Mouse (Mus musculus): ENCODE measurements around the gene Lamb1. TPM values are rescaled to one million over a fixed set of nuclear protein-coding genes. Genes with fewer than 3 reads are reported as not detected.

The Lamb1 gene
- total and polyA plus RNA-seq, 3 experiments = under 0.01 TPM; not detected in 2

DNA sequence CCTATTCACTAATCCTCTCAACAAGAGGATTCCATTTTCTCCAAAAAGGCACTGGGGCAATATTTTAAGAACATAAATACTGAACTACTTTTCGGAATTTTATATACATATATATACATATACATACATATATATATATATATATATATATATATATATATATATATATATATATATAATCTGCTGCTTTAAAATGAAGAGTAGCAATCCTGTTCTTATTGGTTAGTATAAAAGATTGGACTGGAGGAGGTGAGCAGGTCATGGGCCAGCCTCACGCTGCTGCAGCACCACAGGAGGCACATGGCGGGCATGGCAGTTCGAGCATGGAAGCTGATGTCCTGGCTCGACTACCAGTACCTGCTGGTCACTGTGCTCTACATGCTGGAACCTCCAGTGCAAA is 24.6 kb upstream of the Lamb1 start, which contains the start of gene Gm6993:
Gene Gm6993 (plus strand): TSS at position 301 of the 400 bp plus-strand sequence.
- H3K4me1 ChIP-seq (ENCODE audit: control insufficient read depth in 1 of 2, insufficient read depth in 2 of 2) = peaks cover 3 to 15% of the 10 kb centered on the region in 2 experiments; a peak in 3 of 4 replicates

DNA sequence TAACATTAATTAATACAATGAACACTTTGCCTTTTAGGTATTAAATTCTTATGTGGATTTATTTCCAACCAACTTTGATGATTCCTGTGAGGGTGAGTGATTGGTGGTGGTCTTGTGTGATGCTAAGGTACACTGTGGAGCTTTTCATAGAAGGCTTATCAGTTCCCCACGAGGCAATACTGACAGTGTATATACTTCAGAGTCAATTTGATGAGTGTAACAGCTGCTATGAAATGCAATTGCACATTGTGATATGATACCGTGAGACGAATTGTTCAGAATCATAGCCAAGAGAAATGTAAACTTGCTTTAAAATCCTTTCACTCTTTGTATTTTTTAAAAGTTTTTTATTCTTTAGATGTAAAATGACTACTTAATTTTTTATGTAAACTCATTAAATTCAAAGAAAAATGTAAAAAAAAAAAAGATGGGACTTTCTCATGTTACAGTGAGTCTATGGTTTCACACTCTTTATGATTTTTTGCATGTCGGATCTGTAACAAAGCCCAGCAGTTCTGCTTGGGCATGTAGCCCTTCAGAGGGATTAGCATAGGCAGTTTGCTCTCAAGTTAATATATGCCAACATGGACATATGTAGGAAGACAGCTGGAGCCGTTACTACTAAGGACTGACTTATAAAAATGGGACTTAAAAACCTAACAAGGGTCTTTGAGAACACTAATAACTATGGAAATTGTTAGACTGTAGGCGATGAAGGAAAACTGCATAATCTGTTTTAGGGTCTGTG is 23.3 kb upstream of the Lamb1 start:
- dilution Hi-C loops (cut with MboI; ENCODE audit: extremely low pct_ligation_motif_present, extremely low pct_unique_long_range_greater_than_20kb, low sequenced_read_pairs) (no loop called here), in situ Hi-C loops (cut with MboI; ENCODE audit: low pct_ligation_motif_present, low pct_unique_long_range_greater_than_20kb, low sequenced_read_pairs) (no loop called here)
- no peaks in the 10 kb centered on the region for H3K79me2 ChIP-seq (replicated peaks; ENCODE audit: control insufficient read depth, extremely low read depth, insufficient read depth, poor library complexity, severe bottlenecking)
- no peak overlapping the region for H3K9ac ChIP-seq (ENCODE audit: insufficient read depth, low read depth)
- DNase-seq (ENCODE audit: extremely low read depth) = no peak
- TF ChIP-seq MAZ (IDR thresholded peaks at IDR 0.05; ENCODE audit: low read depth, low read length) = no peak
- TF ChIP-seq TCF12 (IDR thresholded peaks at IDR 0.05; ENCODE audit: low read depth, low read length) = no peak
- no peak for TF ChIP-seq ZMIZ1 (IDR thresholded peaks at IDR 0.05; ENCODE audit: low read depth, low read length)
- TF ChIP-seq HCFC1 (IDR thresholded peaks at IDR 0.05; ENCODE audit: low read depth, low read length) = no peak
- no peak for TF ChIP-seq UBTF (IDR thresholded peaks at IDR 0.05; ENCODE audit: low read depth, low read length)
- TF ChIP-seq ZC3H11A (IDR thresholded peaks at IDR 0.05; ENCODE audit: low read depth, low read length) = no peak
- no peak for TF ChIP-seq CHD2 (IDR thresholded peaks at IDR 0.05; ENCODE audit: low read length)
- no peak for TF ChIP-seq MAX (IDR thresholded peaks at IDR 0.05; ENCODE audit: low read length)
- no peak for TF ChIP-seq ETS1 (conservative IDR thresholded peaks at IDR 0.05; ENCODE audit: low read depth, low read length)
- no peak for TF ChIP-seq GABPA (IDR thresholded peaks at IDR 0.05; ENCODE audit: insufficient replicate concordance, low read depth, low read length)
- no peak for TF ChIP-seq RAD21 (IDR thresholded peaks at IDR 0.05; ENCODE audit: low read depth, low read length)
- no peak for TF ChIP-seq ZKSCAN1 (IDR thresholded peaks at IDR 0.05; ENCODE audit: borderline replicate concordance, low read depth, low read length)
- no peak for TF ChIP-seq PAX5 (IDR thresholded peaks at IDR 0.05; ENCODE audit: low read length)
- TF ChIP-seq ZNF384 (IDR thresholded peaks at IDR 0.05; ENCODE audit: low read depth, low read length) = no peak
- TF ChIP-seq IRF4 (IDR thresholded peaks at IDR 0.05; ENCODE audit: low read depth, low read length) = no peak
- no peak for TF ChIP-seq BHLHE40 (IDR thresholded peaks at IDR 0.05; ENCODE audit: low read depth, low read length)
- TF ChIP-seq RCOR1 (conservative IDR thresholded peaks at IDR 0.05; ENCODE audit: low read depth, low read length) = no peak
- TF ChIP-seq TBP (conservative IDR thresholded peaks at IDR 0.05; ENCODE audit: low read depth, low read length) = no peak
- TF ChIP-seq SMC3 (IDR thresholded peaks at IDR 0.05; ENCODE audit: low read depth, low read length) = no peak
- TF ChIP-seq POLR2A (IDR thresholded peaks at IDR 0.05; ENCODE audit: low read depth, low read length) = no peak
- H3K36me3 ChIP-seq (replicated peaks in 1 of 2; ENCODE audit: control insufficient read depth in 1 of 2, insufficient read depth in 1 of 2, low read length in 1 of 2) = no peaks in the 10 kb centered on the region
- no peak overlapping the region for H3K27ac ChIP-seq (ENCODE audit: insufficient read depth, low read depth)
- no peaks in the 10 kb centered on the region for H3K9me3 ChIP-seq (replicated peaks; ENCODE audit: low read length)
- no peak overlapping the region for H3K4me3 ChIP-seq (replicated peaks in 1 of 3; ENCODE audit: low read depth in 2 of 3, low read length in 2 of 3, poor library complexity in 1 of 3)
- H3K4me1 ChIP-seq (ENCODE audit: control insufficient read depth in 1 of 2, insufficient read depth in 2 of 2) = peaks cover 3 to 15% of the 10 kb centered on the region in 2 experiments; a peak in 3 of 4 replicates
- H3K27me3 ChIP-seq (replicated peaks) = no peaks in the 10 kb centered on the region
- H3K4me2 ChIP-seq (ENCODE audit: insufficient read depth, low read depth, poor library complexity, severe bottlenecking) = no peak overlapping the region

More for the DNA sequence above, 24.6 kb upstream of the Lamb1 start, which contains the start of gene Gm6993:
- H3K27ac ChIP-seq (ENCODE audit: insufficient read depth, low read depth) = no peak within 1 kb of the TSS
- DNase-seq (ENCODE audit: extremely low read depth) = no peak
- H3K4me2 ChIP-seq (ENCODE audit: insufficient read depth, low read depth, poor library complexity, severe bottlenecking) = no peak within 1 kb of the TSS
- no peaks in the 10 kb centered on the region for H3K9me3 ChIP-seq (replicated peaks; ENCODE audit: low read length)
- H3K9ac ChIP-seq (ENCODE audit: insufficient read depth, low read depth) = no peak within 1 kb of the TSS
- dilution Hi-C loops (cut with MboI; ENCODE audit: extremely low pct_ligation_motif_present, extremely low pct_unique_long_range_greater_than_20kb, low sequenced_read_pairs) (no loop called here), in situ Hi-C loops (cut with MboI; ENCODE audit: low pct_ligation_motif_present, low pct_unique_long_range_greater_than_20kb, low sequenced_read_pairs) (no loop called here)
- no peaks in the 10 kb centered on the region for H3K27me3 ChIP-seq (replicated peaks)
- no peak within 1 kb of the TSS for H3K4me3 ChIP-seq (replicated peaks in 1 of 3; ENCODE audit: low read depth in 2 of 3, low read length in 2 of 3, poor library complexity in 1 of 3)
- H3K79me2 ChIP-seq (replicated peaks; ENCODE audit: control insufficient read depth, extremely low read depth, insufficient read depth, poor library complexity, severe bottlenecking) = no peaks in the 10 kb centered on the region
- H3K36me3 ChIP-seq (replicated peaks in 1 of 2; ENCODE audit: control insufficient read depth in 1 of 2, insufficient read depth in 1 of 2, low read length in 1 of 2) = no peaks in the 10 kb centered on the region
- no peak for TF ChIP-seq RAD21 (IDR thresholded peaks at IDR 0.05; ENCODE audit: low read depth, low read length)
